Mouse (Mus musculus): ENCODE results near the gene Hdc. TPM values are rescaled to one million over a fixed set of nuclear protein-coding genes. Genes with fewer than 3 reads are reported as not detected.

The Hdc gene
- polyA plus RNA-seq, 1 experiment from 2014 or later: 26.8 TPM

GRCm38 (mm10) chr2:126596347-126597072 lies 22.6 kb downstream of the Hdc start:
- Histone ChIP-seq H3K4me1 (ENCODE audit: control insufficient read depth, insufficient read depth, low read length) (no peaks in the 10 kb centered on the region), H3K4me2 (ENCODE audit: low read depth, low read length) (no peak overlapping the region), H3K9ac (ENCODE audit: low read length) (no peak overlapping the region), H3K36me3 (ENCODE audit: control insufficient read depth, insufficient read depth, low read length) (no peaks in the 10 kb centered on the region), H3K27me3 (ENCODE audit: control insufficient read depth, insufficient read depth, low read length) (no peaks in the 10 kb centered on the region), H3K9me3 (replicated peaks; ENCODE audit: control insufficient read depth, low read length) (no peaks in the 10 kb centered on the region), H3K4me3 (replicated peaks; ENCODE audit: low read length) (no peak overlapping the region), H3K27ac (ENCODE audit: low read length) (no peak overlapping the region)
- 87% methylated on average over 7 of the region's 7 CpGs for WGBS
- ATAC-seq (ENCODE audit: insufficient read depth, low FRiP score): no peak

GRCm38 (mm10) chr2:126593831-126594610 lies 25.1 kb downstream of the Hdc start:
- Histone ChIP-seq H3K27me3 (ENCODE audit: control insufficient read depth, insufficient read depth, low read length) (no peaks in the 10 kb centered on the region), H3K9ac (ENCODE audit: low read length) (peak overlapping the region; percentile 68), H3K9me3 (replicated peaks; ENCODE audit: control insufficient read depth, low read length) (no peaks in the 10 kb centered on the region), H3K27ac (ENCODE audit: low read length) (no peak overlapping the region), H3K4me3 (replicated peaks; ENCODE audit: low read length) (peak overlapping the region; percentile 37), H3K4me2 (ENCODE audit: low read depth, low read length) (peak overlapping the region; percentile 74), H3K36me3 (ENCODE audit: control insufficient read depth, insufficient read depth, low read length) (no peaks in the 10 kb centered on the region), H3K4me1 (ENCODE audit: control insufficient read depth, insufficient read depth, low read length) (no peaks in the 10 kb centered on the region)
- 25% methylated on average over 26 of the region's 26 CpGs for WGBS
- no peak for ATAC-seq (ENCODE audit: insufficient read depth, low FRiP score)

- no peak for ATAC-seq (ENCODE audit: insufficient read depth, low FRiP score)
- no peak overlapping the region for H3K27ac ChIP-seq (ENCODE audit: low read length)
- H3K4me1 ChIP-seq (ENCODE audit: control insufficient read depth, insufficient read depth, low read length): no peaks in the 10 kb centered on the region
- WGBS: 89% methylated on average over 4 of the region's 4 CpGs
- H3K27me3 ChIP-seq (ENCODE audit: control insufficient read depth, insufficient read depth, low read length): no peaks in the 10 kb centered on the region
- H3K36me3 ChIP-seq (ENCODE audit: control insufficient read depth, insufficient read depth, low read length): no peaks in the 10 kb centered on the region
- 0 out of 2 replicates have a peak, but pooled peaks cover 2% of the 10 kb centered on the region for H3K9me3 ChIP-seq (replicated peaks; ENCODE audit: control insufficient read depth, low read length)
- H3K4me3 ChIP-seq (replicated peaks; ENCODE audit: low read length): no peak overlapping the region
- no peak overlapping the region for H3K4me2 ChIP-seq (ENCODE audit: low read depth, low read length)
- H3K9ac ChIP-seq (ENCODE audit: low read length): no peak overlapping the region
These were observed 27.8 kb downstream of the Hdc start for GRCm38 (mm10) chr2:126591304-126591703.

- H3K27me3 ChIP-seq (ENCODE audit: control insufficient read depth, insufficient read depth, low read length): no peaks in the 10 kb centered on the region
- no peak overlapping the region for H3K4me2 ChIP-seq (ENCODE audit: low read depth, low read length)
- 0 out of 2 replicates have a peak, but pooled peaks cover 2% of the 10 kb centered on the region for H3K9me3 ChIP-seq (replicated peaks; ENCODE audit: control insufficient read depth, low read length)
- H3K4me1 ChIP-seq (ENCODE audit: control insufficient read depth, insufficient read depth, low read length): no peaks in the 10 kb centered on the region
- no peak overlapping the region for H3K9ac ChIP-seq (ENCODE audit: low read length)
- H3K36me3 ChIP-seq (ENCODE audit: control insufficient read depth, insufficient read depth, low read length): no peaks in the 10 kb centered on the region
- no peak overlapping the region for H3K4me3 ChIP-seq (replicated peaks; ENCODE audit: low read length)
- no peak for ATAC-seq (ENCODE audit: insufficient read depth, low FRiP score)
- 78% methylated on average over 3 of the region's 3 CpGs for WGBS
- no peak overlapping the region for H3K27ac ChIP-seq (ENCODE audit: low read length)
These were observed 31.6 kb downstream of the Hdc start for GRCm38 (mm10) chr2:126587468-126587867.

GRCm38 (mm10) chr2:126584621-126585369 lies 34.3 kb downstream of the Hdc start:
- Histone ChIP-seq H3K9ac (ENCODE audit: low read length) (no peak overlapping the region), H3K4me3 (replicated peaks; ENCODE audit: low read length) (no peak overlapping the region), H3K9me3 (replicated peaks; ENCODE audit: control insufficient read depth, low read length) (0 out of 2 replicates have a peak, but pooled peaks cover 2% of the 10 kb centered on the region), H3K36me3 (ENCODE audit: control insufficient read depth, insufficient read depth, low read length) (no peaks in the 10 kb centered on the region), H3K27ac (ENCODE audit: low read length) (no peak overlapping the region), H3K4me1 (ENCODE audit: control insufficient read depth, insufficient read depth, low read length) (no peaks in the 10 kb centered on the region), H3K4me2 (ENCODE audit: low read depth, low read length) (no peak overlapping the region), H3K27me3 (ENCODE audit: control insufficient read depth, insufficient read depth, low read length) (no peaks in the 10 kb centered on the region)
- ATAC-seq (ENCODE audit: insufficient read depth, low FRiP score): no peak
- WGBS: 63% methylated on average over 8 of the region's 8 CpGs

GRCm38 (mm10) chr2:126583960-126584359 lies 35.1 kb downstream of the Hdc start:
- no peaks in the 10 kb centered on the region for H3K27me3 ChIP-seq (ENCODE audit: control insufficient read depth, insufficient read depth, low read length)
- H3K4me3 ChIP-seq (replicated peaks; ENCODE audit: low read length): no peak overlapping the region
- no peaks in the 10 kb centered on the region for H3K36me3 ChIP-seq (ENCODE audit: control insufficient read depth, insufficient read depth, low read length)
- H3K9me3 ChIP-seq (replicated peaks; ENCODE audit: control insufficient read depth, low read length): 0 out of 2 replicates have a peak, but pooled peaks cover 2% of the 10 kb centered on the region
- H3K9ac ChIP-seq (ENCODE audit: low read length): no peak overlapping the region
- no peak for ATAC-seq (ENCODE audit: insufficient read depth, low FRiP score)
- WGBS: 69% methylated on average over 6 of the region's 6 CpGs
- H3K27ac ChIP-seq (ENCODE audit: low read length): no peak overlapping the region
- H3K4me1 ChIP-seq (ENCODE audit: control insufficient read depth, insufficient read depth, low read length): no peaks in the 10 kb centered on the region
- no peak overlapping the region for H3K4me2 ChIP-seq (ENCODE audit: low read depth, low read length)

DNA sequence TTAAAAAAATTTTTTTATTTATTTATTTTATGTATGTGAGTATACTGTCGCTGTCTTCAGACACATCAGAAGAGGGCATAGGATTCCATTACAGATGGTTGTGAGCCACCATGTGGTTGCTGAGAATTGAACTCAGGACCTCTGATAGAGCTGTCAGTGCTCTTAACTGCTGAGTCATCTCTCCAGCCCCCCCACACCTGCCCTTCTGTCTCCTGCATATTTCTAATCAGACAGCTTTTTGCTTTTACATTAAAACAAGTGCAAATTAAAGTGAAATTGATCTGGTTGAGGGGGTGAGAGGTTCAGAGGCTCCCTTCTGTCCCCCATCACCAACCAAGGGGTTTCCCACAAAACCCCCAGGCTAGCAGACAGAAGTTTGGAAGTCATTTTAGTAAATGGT lies 39.8 kb downstream of the Hdc start:
- H3K9ac ChIP-seq (ENCODE audit: low read length): no peak overlapping the region
- H3K4me1 ChIP-seq (ENCODE audit: control insufficient read depth, insufficient read depth, low read length): no peaks in the 10 kb centered on the region
- H3K27ac ChIP-seq (ENCODE audit: low read length): no peak overlapping the region
- no peak overlapping the region for H3K4me3 ChIP-seq (replicated peaks; ENCODE audit: low read length)
- no peaks in the 10 kb centered on the region for H3K9me3 ChIP-seq (replicated peaks; ENCODE audit: control insufficient read depth, low read length)
- no peak for ATAC-seq (ENCODE audit: insufficient read depth, low FRiP score)
- H3K27me3 ChIP-seq (ENCODE audit: control insufficient read depth, insufficient read depth, low read length): no peaks in the 10 kb centered on the region
- H3K4me2 ChIP-seq (ENCODE audit: low read depth, low read length): no peak overlapping the region
- 78% methylated on average over 1 of the region's 1 CpGs for WGBS
- H3K36me3 ChIP-seq (ENCODE audit: control insufficient read depth, insufficient read depth, low read length): no peaks in the 10 kb centered on the region

DNA sequence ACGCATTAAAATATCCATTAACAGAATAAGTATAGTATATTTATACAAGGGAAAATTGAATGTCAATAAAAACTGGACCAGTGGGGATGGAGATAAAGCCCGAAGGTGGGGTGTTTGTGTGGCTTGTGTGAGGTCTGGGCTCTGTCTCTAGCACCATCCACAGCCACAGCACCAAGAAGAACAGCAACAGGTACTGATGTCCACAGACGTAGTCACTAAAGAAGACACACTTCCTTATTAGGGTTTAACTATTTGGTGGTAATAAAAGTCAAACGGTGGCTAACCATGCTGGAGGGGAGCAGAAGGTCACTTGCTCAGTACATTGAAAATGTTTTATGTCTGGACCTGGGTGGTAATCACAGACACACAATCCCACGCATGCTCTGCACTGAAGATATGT lies 41.7 kb downstream of the Hdc start:
- ATAC-seq (ENCODE audit: insufficient read depth, low FRiP score): no peak
- 76% methylated on average over 5 of the region's 5 CpGs for WGBS
- no peak overlapping the region for H3K4me2 ChIP-seq (ENCODE audit: low read depth, low read length)
- no peaks in the 10 kb centered on the region for H3K36me3 ChIP-seq (ENCODE audit: control insufficient read depth, insufficient read depth, low read length)
- H3K9ac ChIP-seq (ENCODE audit: low read length): no peak overlapping the region
- no peak overlapping the region for H3K4me3 ChIP-seq (replicated peaks; ENCODE audit: low read length)
- no peaks in the 10 kb centered on the region for H3K4me1 ChIP-seq (ENCODE audit: control insufficient read depth, insufficient read depth, low read length)
- no peak overlapping the region for H3K27ac ChIP-seq (ENCODE audit: low read length)
- no peaks in the 10 kb centered on the region for H3K27me3 ChIP-seq (ENCODE audit: control insufficient read depth, insufficient read depth, low read length)
- H3K9me3 ChIP-seq (replicated peaks; ENCODE audit: control insufficient read depth, low read length): no peaks in the 10 kb centered on the region
